Mouse (Mus musculus) liver, embryonic 14.5 days (tissue): ENCODE measurements around the gene Hebp1. TPM values are rescaled to one million over a fixed set of nuclear protein-coding genes. Genes with fewer than 3 reads are reported as not detected.

Experiments
- ATAC-seq: fragments of 200-750 bp; cut with Nextera tagmentation; 2 replicates; pipeline ENCODE4 v1.8.0; 2017; ENCODE audit warnings: moderate number of reproducible peaks, mild to moderate bottlenecking, moderate library complexity; ENCODE audit not compliant: insufficient read depth
- DNase-seq, 3 experiments: peaks; one replicate each; pipeline ENCODE4 v3.0.0-alpha.2; 2012 to 2013; ENCODE audit warnings: low read depth in 3 of 3, low spot score in 3 of 3
- H3K27ac ChIP-seq: fragments of 300-500 bp; sonication (generic); 2 replicates; pipeline ENCODE4 v1.5.1; 2014; ENCODE audit warnings: moderate library complexity, mild to moderate bottlenecking, control low read depth, inconsistent platforms
- H3K27me3 ChIP-seq: fragments of 300-500 bp; sonication (generic); 2 replicates; pipeline ENCODE4 v1.6.1; 2014; ENCODE audit warnings: mild to moderate bottlenecking, low read length, moderate library complexity; ENCODE audit not compliant: control insufficient read depth, insufficient read depth
- H3K36me3 ChIP-seq: fragments of 300-500 bp; sonication (generic); replicated peaks from 2 replicates; pipeline ENCODE4 v1.6.1; 2014; ENCODE audit warnings: low read depth; ENCODE audit not compliant: control insufficient read depth, insufficient read depth
- H3K4me1 ChIP-seq, 2 experiments: fragments of 200-500 bp in 1 of 2; fragments of 300-500 bp in 1 of 2; sonication (generic) in 1 of 2; replicated peaks; 2 replicates each; pipeline ENCODE4 v1.6.1; 2012 to 2014; ENCODE audit warnings: antibody characterized with exemption in 1 of 2, inconsistent platforms in 1 of 2, low read length in 1 of 2; ENCODE audit not compliant: control insufficient read depth in 2 of 2, insufficient read depth in 2 of 2
- H3K4me2 ChIP-seq: fragments of 300-500 bp; sonication (generic); 2 replicates; pipeline ENCODE4 v1.6.1; 2014; ENCODE audit warnings: low read depth, mild to moderate bottlenecking, control low read depth, moderate library complexity
- H3K4me3 ChIP-seq, 2 experiments: fragments of 200-500 bp in 1 of 2; fragments of 300-500 bp in 1 of 2; sonication (generic) in 1 of 2; 2 replicates each; pipeline ENCODE4 v1.5.1; 2012 to 2014; ENCODE audit warnings: low read depth in 2 of 2, low read length in 2 of 2, mild to moderate bottlenecking in 2 of 2, control low read depth in 1 of 2, inconsistent platforms in 1 of 2, moderate library complexity in 1 of 2; ENCODE audit not compliant: insufficient read depth in 1 of 2
- H3K9ac ChIP-seq: fragments of 300-500 bp; sonication (generic); replicated peaks from 2 replicates; pipeline ENCODE4 v1.6.1; 2014; ENCODE audit warnings: mild to moderate bottlenecking, control low read depth, moderate library complexity
- H3K9me3 ChIP-seq: fragments of 300-500 bp; sonication (generic); 2 replicates; pipeline ENCODE4 v1.6.1; 2016; ENCODE audit warnings: low read length, mixed read lengths; ENCODE audit not compliant: control insufficient read depth
- CTCF ChIP-seq: IDR thresholded peaks from 2 replicates; pipeline ENCODE4 v1.5.1; 2016; ENCODE audit warnings: antibody characterized with exemption, low read depth, control low read depth
- EP300 ChIP-seq: IDR thresholded peaks from 2 replicates; pipeline ENCODE4 v1.6.1; 2016; ENCODE audit warnings: antibody characterized with exemption, low read depth
- whole genome bisulfite sequencing: fragments of 180-500 bp; shearing (Covaris S2); extraction: QIAGEN DNeasy Blood & Tissue Kit; methylation state at CpG from one replicate; pipeline ENCODE4 v1.1.7; 2014; ENCODE audit not compliant: insufficient replicate concordance; 5-methylcytosine and 5-hydroxymethylcytosine counted together
- polyA plus RNA-seq, 2 experiments: library from polyadenylated mRNA; depleted of rRNA in 1 of 2; stranded (reverse) in 1 of 2; unstranded in 1 of 2; fragments of >200 nt; fragmentation: Nextera tagmentation in 1 of 2; extraction: Ambion mirVana in 1 of 2; gene quantifications; 2 replicates each; pipeline versions ENCODE4 v1.2.1 to v1.2.3; 2012 to 2014

The Hebp1 gene
- polyA plus RNA-seq (2012; rRNA removed) (127 and 198 TPM in 2 replicates), polyA plus RNA-seq (2014; fragmentation: Nextera tagmentation; extraction: Ambion mirVana) (60.1 and 70.2 TPM in 2 replicates)

- peak; percentile 78 for ATAC-seq
- peak; percentile 67 to 71 (median 69) for DNase-seq
- under 1% methylated on average over 51 of the region's 52 CpGs for WGBS
- peak within 1 kb of the TSS; percentile 94 for H3K27ac ChIP-seq
- H3K9me3 ChIP-seq = no peaks in the 10 kb centered on the region
- H3K4me1 ChIP-seq = peaks cover 28 to 38% of the 10 kb centered on the region in 2 experiments
- peak within 1 kb of the TSS; percentile 93 for H3K9ac ChIP-seq
- peak within 1 kb of the TSS; percentile 84 to 96 for H3K4me3 ChIP-seq
- H3K4me2 ChIP-seq = peak within 1 kb of the TSS; percentile 84
- H3K27me3 ChIP-seq = no peaks in the 10 kb centered on the region
- peaks cover 10% of the 10 kb centered on the region; the same call in 1 of the 2 replicates for H3K36me3 ChIP-seq
- TF ChIP-seq EP300 (no peak), CTCF (peak; percentile 23; the same call in 1 of the 2 replicates)
These were observed at the start of gene Hebp1, which contains the start of gene Fam234b for GRCm38 (mm10) chr6:135197921-135198532. Hebp1 (minus strand) TSS chr6:135198022. Fam234b (plus strand) TSS chr6:135197977.

- H3K9me3 ChIP-seq = no peaks in the 10 kb centered on the region
- H3K27me3 ChIP-seq = no peaks in the 10 kb centered on the region; the same call in 1 of the 2 replicates
- H3K4me1 ChIP-seq = peaks cover 0 to 12% of the 10 kb centered on the region in 2 experiments; a peak in 2 of 4 replicates
- no peak overlapping the region for H3K27ac ChIP-seq
- 60% methylated on average over 8 of the region's 8 CpGs for WGBS
- H3K36me3 ChIP-seq = no peaks in the 10 kb centered on the region
- H3K9ac ChIP-seq = no peak overlapping the region
- TF ChIP-seq EP300 (no peak), CTCF (no peak)
- ATAC-seq = no peak
- H3K4me2 ChIP-seq = no peak overlapping the region
- H3K4me3 ChIP-seq = no peak overlapping the region
- no peak for DNase-seq
These were observed 47.8 kb upstream of the Hebp1 start for GRCm38 (mm10) chr6:135245586-135245985.

- Histone ChIP-seq H3K27ac (no peak overlapping the region), H3K4me1 (peaks cover 0 to 9% of the 10 kb centered on the region in 2 experiments; a peak in 2 of 4 replicates), H3K9ac (no peak overlapping the region), H3K9me3 (no peaks in the 10 kb centered on the region), H3K4me2 (no peak overlapping the region), H3K4me3 (no peak overlapping the region), H3K27me3 (no peaks in the 10 kb centered on the region), H3K36me3 (peaks cover 7% of the 10 kb centered on the region)
- WGBS = 86% methylated on average over 8 of the region's 8 CpGs
- DNase-seq (no peak), ATAC-seq (no peak)
- no peak for TF ChIP-seq EP300
- TF ChIP-seq CTCF = no peak
These were observed 42.5 kb upstream of the Hebp1 start for GRCm38 (mm10) chr6:135240361-135240760.

DNA sequence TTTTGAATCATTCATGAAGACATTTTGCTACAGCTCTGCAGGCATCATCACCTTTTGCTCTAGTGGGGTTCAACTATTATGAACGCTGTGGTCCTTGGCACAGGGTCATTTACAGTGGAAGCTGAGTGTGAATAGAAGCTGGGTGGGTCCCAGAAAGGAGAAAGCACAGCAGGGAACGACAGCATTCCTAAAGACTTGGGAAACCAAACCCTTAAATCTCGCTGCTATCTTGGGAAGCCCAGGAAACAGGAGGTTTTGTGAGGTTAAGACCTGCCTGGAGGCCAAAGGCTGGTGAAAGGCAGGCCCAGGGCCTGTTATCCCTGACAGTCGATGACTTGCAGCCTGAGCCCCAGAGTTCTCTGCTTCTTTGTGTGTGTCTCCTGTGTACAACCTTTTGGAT lies 40.4 kb upstream of the Hebp1 start:
- no peak overlapping the region for H3K4me2 ChIP-seq
- ATAC-seq (no peak), DNase-seq (no peak)
- no peak overlapping the region for H3K9ac ChIP-seq
- 56% methylated on average over 4 of the region's 4 CpGs for WGBS
- TF ChIP-seq EP300 = no peak
- H3K9me3 ChIP-seq = no peaks in the 10 kb centered on the region
- H3K27ac ChIP-seq = no peak overlapping the region
- no peak overlapping the region for H3K4me3 ChIP-seq
- peaks cover 0 to 9% of the 10 kb centered on the region in 2 experiments; a peak in 2 of 4 replicates for H3K4me1 ChIP-seq
- H3K27me3 ChIP-seq = no peaks in the 10 kb centered on the region
- H3K36me3 ChIP-seq = peaks cover 21% of the 10 kb centered on the region

DNA sequence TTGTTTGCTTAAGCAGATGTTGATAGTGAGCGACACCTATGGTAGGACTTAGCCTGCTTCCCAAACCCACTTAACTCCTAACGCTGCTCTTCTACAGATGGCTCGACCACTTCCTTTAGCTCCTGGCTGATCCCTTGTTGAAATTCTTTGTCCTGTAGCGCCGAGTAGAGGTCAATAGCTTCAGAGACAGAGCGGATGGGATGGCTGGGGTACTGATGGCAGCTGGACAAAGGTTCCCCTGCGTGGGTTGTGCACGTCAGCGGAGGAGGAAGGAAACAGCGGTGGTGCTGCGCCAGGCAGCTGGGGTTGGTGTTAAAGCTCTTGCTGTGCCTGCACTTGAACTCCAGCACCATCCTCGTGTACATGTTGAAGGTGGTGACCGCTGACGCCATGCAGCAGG lies 39.5 kb upstream of the Hebp1 start:
- Histone ChIP-seq H3K9me3 (no peaks in the 10 kb centered on the region), H3K36me3 (peaks cover 30% of the 10 kb centered on the region), H3K9ac (no peak overlapping the region), H3K27ac (no peak overlapping the region), H3K27me3 (no peaks in the 10 kb centered on the region), H3K4me1 (peaks cover 0 to 9% of the 10 kb centered on the region in 2 experiments; a peak in 2 of 4 replicates), H3K4me3 (no peak overlapping the region), H3K4me2 (no peak overlapping the region)
- no peak for TF ChIP-seq EP300
- peak; percentile 26; the same call in 1 of the 2 replicates for TF ChIP-seq CTCF
- WGBS = 36% methylated on average over 14 of the region's 14 CpGs
- ATAC-seq (no peak), DNase-seq (no peak)
